Mouse (Mus musculus): ENCODE measurements around the gene Kptn. TPM values are rescaled to one million over a fixed set of nuclear protein-coding genes. Genes with fewer than 3 reads are reported as not detected.
A peak's percentile ranks its signal among the peaks of the same experiment; 100 is the strongest.

Kptn gene
- total RNA-seq, 2 experiments from 2014 or later, result 10.2 to 12.6 TPM

GRCm38 (mm10) chr7:16158735-16159134 is 39.0 kb downstream of the Kptn start:
- DNase-seq (ENCODE audit: low spot score), result no peak

GRCm38 (mm10) chr7:16160702-16161101 is 41.0 kb downstream of the Kptn start:
- DNase-seq (ENCODE audit: low spot score), result no peak

- DNase-seq (ENCODE audit: low spot score), result no peak
Measured at GRCm38 (mm10) chr7:16161302-16161701, 41.6 kb downstream of the Kptn start.

- DNase-seq (ENCODE audit: low spot score), result no peak
Measured at GRCm38 (mm10) chr7:16162036-16162435, 42.3 kb downstream of the Kptn start.

- DNase-seq (ENCODE audit: low spot score), result no peak
Measured at GRCm38 (mm10) chr7:16172141-16172581, 52.5 kb downstream of the Kptn start.

- DNase-seq (ENCODE audit: low spot score), result no peak
Measured at GRCm38 (mm10) chr7:16172586-16173140, 53.0 kb downstream of the Kptn start.

GRCm38 (mm10) chr7:16173146-16173545 is 53.5 kb downstream of the Kptn start:
- DNase-seq (ENCODE audit: low spot score), result no peak

- peak; percentile 24 for DNase-seq (ENCODE audit: low spot score)
Measured at GRCm38 (mm10) chr7:16174597-16175541, 55.2 kb downstream of the Kptn start, which contains the start of gene Meis3. Gene Meis3, plus strand, starts transcription at chr7:16175090.

- DNase-seq (ENCODE audit: low spot score), result no peak
Measured at GRCm38 (mm10) chr7:16175542-16175931, 55.8 kb downstream of the Kptn start.

Other genes starting within 250 kb of the Kptn start
- not detected for gene Crx, start 239.9 kb upstream of the Kptn start, total RNA-seq (2021)
- gene Crxos, start 237.3 kb upstream of the Kptn start, total RNA-seq (2021), result not detected
- gene Selenow, start 197.5 kb upstream of the Kptn start, total RNA-seq (2021), result 1,000 to 10,000 TPM; 1,514 to 1,837 TPM
- gene Nop53, start 173.8 kb upstream of the Kptn start, total RNA-seq (2021), result 10 to 100 TPM; 82.3 to 91.7 TPM
- 10 to 100 TPM; 24.9 to 37.4 TPM for gene Ehd2, start 152.3 kb upstream of the Kptn start, total RNA-seq (2021)
- 1 to 10 TPM; 5.5 to 6.6 TPM for gene Bicra, start 72.0 kb upstream of the Kptn start, total RNA-seq (2021)
- not detected for gene Zfp541, start 58.1 kb upstream of the Kptn start, total RNA-seq (2021)
- 100 to 1,000 TPM; 101 to 131 TPM for gene Napa, start 21.4 kb upstream of the Kptn start, total RNA-seq (2021)
- under 1 TPM; 0.11 to 0.21 TPM for gene Slc8a2, start 9.9 kb downstream of the Kptn start, total RNA-seq (2021)
- 1 to 10 TPM in 1 of 2 experiments, under 1 TPM in 1; 0.62 to 1.4 TPM for gene Meis3, start 55.2 kb downstream of the Kptn start, total RNA-seq (2021)
- gene Dhx34, start 102.1 kb downstream of the Kptn start, total RNA-seq (2021), result 1 to 10 TPM; 3.9 to 4.4 TPM
- under 1 TPM; 0.25 to 0.26 TPM for gene C5ar2, start 124.3 kb downstream of the Kptn start, total RNA-seq (2021)
- gene C5ar1, start 139.6 kb downstream of the Kptn start, total RNA-seq (2021), result 1 to 10 TPM; 1.5 to 2.3 TPM
- 10 to 100 TPM; 14.2 to 14.3 TPM for gene Inafm1, start 153.7 kb downstream of the Kptn start, total RNA-seq (2021)
- 10 to 100 TPM; 35.7 to 38.9 TPM for gene Ccdc9, start 166.9 kb downstream of the Kptn start, total RNA-seq (2021)
- gene Bbc3, start 188.5 kb downstream of the Kptn start, total RNA-seq (2021), result 1 to 10 TPM; 1.2 to 2.3 TPM